Mouse (Mus musculus) ES-Bruce4 (cell line): ENCODE measurements around the gene Brpf3.

Source experiments
- CTCF ChIP-seq: IDR thresholded peaks from one replicate; pipeline ENCODE4 v1.8.1; 2011; ENCODE audit warnings: low read depth, low read length
- EP300 ChIP-seq: IDR thresholded peaks from 2 replicates; pipeline ENCODE4 v1.6.1; 2011; ENCODE audit warnings: low read depth, low read length; ENCODE audit not compliant: insufficient read depth
- POLR2A ChIP-seq: IDR thresholded peaks from one replicate; pipeline ENCODE4 v1.8.1; 2011; ENCODE audit warnings: low read length; ENCODE audit not compliant: insufficient read depth

- TF ChIP-seq CTCF (peak; percentile 35), POLR2A (no peak), EP300 (no peak)
These were observed 81.9 kb downstream of the Brpf3 start for GRCm38 (mm10) chr17:28882810-28883209.
